Mouse (Mus musculus) MEL (cell line): ENCODE measurements around the gene Inpp5a. TPM values are rescaled to one million over a fixed set of nuclear protein-coding genes. Genes with fewer than 3 reads are reported as not detected.

Experiments used
- DNase-seq: peaks from one replicate; pipeline ENCODE4 v3.0.0; 2011; ENCODE audit warnings: low read depth, low spot score
- H3K27ac ChIP-seq: 2 replicates; pipeline ENCODE4 v1.5.1; 2012; ENCODE audit warnings: low read depth, mild to moderate bottlenecking, control low read depth, low read length, moderate library complexity; ENCODE audit not compliant: control insufficient read depth
- H3K27me3 ChIP-seq, 2 experiments: fragments of 150-350 bp in 1 of 2; sonication (generic) in 1 of 2; 2 replicates each; pipeline ENCODE4 v1.6.1; 2012; ENCODE audit warnings: low read length in 2 of 2, mild to moderate bottlenecking in 2 of 2, improper control_type of control experiment in 1 of 2, moderate library complexity in 1 of 2; ENCODE audit not compliant: insufficient read depth in 2 of 2, control insufficient read depth in 1 of 2
- H3K36me3 ChIP-seq, 2 experiments: 2 replicates each; pipeline ENCODE4 v1.6.1; 2012 to 2014; ENCODE audit warnings: low read length in 2 of 2, improper control_type of control experiment in 1 of 2, inconsistent platforms in 1 of 2, mild to moderate bottlenecking in 1 of 2; ENCODE audit not compliant: insufficient read depth in 2 of 2, control insufficient read depth in 1 of 2
- H3K4me1 ChIP-seq, 2 experiments: fragments of 150-350 bp in 1 of 2; sonication (generic) in 1 of 2; 2 replicates each; pipeline ENCODE4 v1.6.1; 2012; ENCODE audit warnings: low read length in 2 of 2, improper control_type of control experiment in 1 of 2, mild to moderate bottlenecking in 1 of 2; ENCODE audit not compliant: insufficient read depth in 2 of 2, control insufficient read depth in 1 of 2
- H3K4me3 ChIP-seq, 2 experiments: fragments of 150-350 bp in 1 of 2; sonication (generic) in 1 of 2; 2 replicates each; pipeline ENCODE4 v1.5.1; 2012; ENCODE audit warnings: low read depth in 2 of 2, low read length in 2 of 2, mild to moderate bottlenecking in 2 of 2, moderate library complexity in 2 of 2, control low read depth in 1 of 2, improper control_type of control experiment in 1 of 2; ENCODE audit not compliant: control insufficient read depth in 1 of 2, insufficient read depth in 1 of 2
- H3K79me2 ChIP-seq: 2 replicates; pipeline ENCODE4 v1.6.1; 2012; ENCODE audit warnings: mild to moderate bottlenecking, low read length, moderate library complexity; ENCODE audit not compliant: control insufficient read depth, poor library complexity, insufficient read depth
- H3K9ac ChIP-seq: 2 replicates; pipeline ENCODE4 v1.6.1; 2012; ENCODE audit warnings: low read depth, mild to moderate bottlenecking, control low read depth, low read length, moderate library complexity; ENCODE audit not compliant: control insufficient read depth, poor library complexity, severe bottlenecking
- H3K9me3 ChIP-seq: fragments of 150-350 bp; sonication (generic); replicated peaks from 2 replicates; pipeline ENCODE4 v1.6.1; 2012; ENCODE audit warnings: mild to moderate bottlenecking, low read length, improper control_type of control experiment, moderate library complexity; ENCODE audit not compliant: insufficient read depth
- BHLHE40 ChIP-seq: IDR thresholded peaks from 2 replicates; pipeline ENCODE4 v1.6.1; 2012; ENCODE audit warnings: low read depth, mild to moderate bottlenecking, inconsistent platforms, low read length, improper control_type of control experiment, borderline replicate concordance
- CHD1 ChIP-seq: IDR thresholded peaks from 2 replicates; pipeline ENCODE4 v1.6.1; 2012; ENCODE audit warnings: low read depth, mild to moderate bottlenecking, inconsistent platforms, low read length, improper control_type of control experiment
- CHD2 ChIP-seq: IDR thresholded peaks from 2 replicates; pipeline ENCODE4 v1.6.1; 2011; ENCODE audit warnings: low read length, improper control_type of control experiment
- CTCF ChIP-seq, 3 experiments: IDR thresholded peaks in 2 of 3; conservative IDR thresholded peaks in 1 of 3; 2 replicates each; pipeline ENCODE4 v1.5.1; 2011 to 2012; ENCODE audit warnings: low read length in 3 of 3, low read depth in 2 of 3, mild to moderate bottlenecking in 2 of 3, improper control_type of control experiment in 1 of 3, inconsistent platforms in 1 of 3, mixed read lengths in 1 of 3, moderate library complexity in 1 of 3; ENCODE audit not compliant: control insufficient read depth in 1 of 3, insufficient read depth in 1 of 3, poor library complexity in 1 of 3, severe bottlenecking in 1 of 3
- E2F4 ChIP-seq: IDR thresholded peaks from 2 replicates; pipeline ENCODE4 v1.6.1; 2011; ENCODE audit warnings: low read depth, low read length, improper control_type of control experiment, borderline replicate concordance
- EP300 ChIP-seq, 2 experiments: IDR thresholded peaks; 2 replicates each; pipeline ENCODE4 v1.6.1; 2011; ENCODE audit warnings: improper control_type of control experiment in 2 of 2, low read length in 2 of 2, low read depth in 1 of 2, mild to moderate bottlenecking in 1 of 2
- GABPA ChIP-seq: IDR thresholded peaks from 2 replicates; pipeline ENCODE4 v1.6.1; 2012; ENCODE audit warnings: low read depth, mild to moderate bottlenecking, inconsistent platforms, low read length, improper control_type of control experiment, moderate library complexity
- JUND ChIP-seq: IDR thresholded peaks from 2 replicates; pipeline ENCODE4 v1.6.1; 2011; ENCODE audit warnings: low read depth, mild to moderate bottlenecking, improper control_type of control experiment, low read length
- KAT2A ChIP-seq: conservative IDR thresholded peaks from 2 replicates; pipeline ENCODE4 v1.6.1; 2012; ENCODE audit warnings: low read depth, low read length, improper control_type of control experiment, inconsistent platforms
- MAX ChIP-seq: IDR thresholded peaks from 2 replicates; pipeline ENCODE4 v1.6.1; 2011; ENCODE audit warnings: low read length, improper control_type of control experiment
- MAZ ChIP-seq: IDR thresholded peaks from 2 replicates; pipeline ENCODE4 v1.6.1; 2012; ENCODE audit warnings: low read depth, mild to moderate bottlenecking, inconsistent platforms, low read length, improper control_type of control experiment
- MXI1 ChIP-seq: IDR thresholded peaks from 2 replicates; pipeline ENCODE4 v1.6.1; 2011; ENCODE audit warnings: mild to moderate bottlenecking, low read depth, low read length, improper control_type of control experiment
- MYB ChIP-seq: IDR thresholded peaks from 2 replicates; pipeline ENCODE4 v1.6.1; 2011; ENCODE audit warnings: mild to moderate bottlenecking, low read depth, low read length, improper control_type of control experiment
- MYC ChIP-seq: IDR thresholded peaks from 2 replicates; pipeline ENCODE4 v1.6.1; 2011; ENCODE audit warnings: low read depth, mild to moderate bottlenecking, low read length, improper control_type of control experiment, moderate library complexity
- NRF1 ChIP-seq: IDR thresholded peaks from 2 replicates; pipeline ENCODE4 v1.6.1; 2014; ENCODE audit warnings: low read depth, mild to moderate bottlenecking, inconsistent platforms, low read length, improper control_type of control experiment, moderate library complexity; ENCODE audit not compliant: poor library complexity, insufficient read depth, severe bottlenecking
- POLR2AphosphoS2 ChIP-seq: IDR thresholded peaks from 2 replicates; pipeline ENCODE4 v1.6.1; 2011; ENCODE audit warnings: low read length, improper control_type of control experiment
- POLR2AphosphoS5 ChIP-seq: IDR thresholded peaks from 2 replicates; pipeline ENCODE4 v1.6.1; 2012; ENCODE audit warnings: low read depth, borderline replicate concordance, mild to moderate bottlenecking, inconsistent platforms, low read length, moderate library complexity, mixed read lengths
- SIN3A ChIP-seq: IDR thresholded peaks from 2 replicates; pipeline ENCODE4 v1.6.1; 2012; ENCODE audit warnings: low read length, improper control_type of control experiment, inconsistent platforms
- polyA plus RNA-seq, 2 experiments: library from polyadenylated mRNA; stranded (reverse) in 1 of 2; unstranded in 1 of 2; fragments of >175 nt in 1 of 2; fragments of >200 nt in 1 of 2; gene quantifications; 2 replicates each; pipeline versions ENCODE4 v1.2.1 to v1.2.4; 2012; ENCODE audit warnings: low replicate concordance in 2 of 2, low read depth in 1 of 2; ENCODE audit not compliant: insufficient read length in 2 of 2, insufficient read depth in 1 of 2, missing spikeins in 1 of 2
- total RNA-seq: library from RNA; depleted of rRNA; stranded (reverse); fragments of 300-350 nt; gene quantifications from 2 replicates; pipeline ENCODE4 v1.2.3, GENCODE M21; 2012

Gene Inpp5a
- total and polyA plus RNA-seq, 3 experiments: 5.7 to 14.4 TPM; not detected in 1

- no peak for DNase-seq
Observed at GRCm38 (mm10) chr7:139579261-139579905, 190.5 kb downstream of the Inpp5a start.

DNA sequence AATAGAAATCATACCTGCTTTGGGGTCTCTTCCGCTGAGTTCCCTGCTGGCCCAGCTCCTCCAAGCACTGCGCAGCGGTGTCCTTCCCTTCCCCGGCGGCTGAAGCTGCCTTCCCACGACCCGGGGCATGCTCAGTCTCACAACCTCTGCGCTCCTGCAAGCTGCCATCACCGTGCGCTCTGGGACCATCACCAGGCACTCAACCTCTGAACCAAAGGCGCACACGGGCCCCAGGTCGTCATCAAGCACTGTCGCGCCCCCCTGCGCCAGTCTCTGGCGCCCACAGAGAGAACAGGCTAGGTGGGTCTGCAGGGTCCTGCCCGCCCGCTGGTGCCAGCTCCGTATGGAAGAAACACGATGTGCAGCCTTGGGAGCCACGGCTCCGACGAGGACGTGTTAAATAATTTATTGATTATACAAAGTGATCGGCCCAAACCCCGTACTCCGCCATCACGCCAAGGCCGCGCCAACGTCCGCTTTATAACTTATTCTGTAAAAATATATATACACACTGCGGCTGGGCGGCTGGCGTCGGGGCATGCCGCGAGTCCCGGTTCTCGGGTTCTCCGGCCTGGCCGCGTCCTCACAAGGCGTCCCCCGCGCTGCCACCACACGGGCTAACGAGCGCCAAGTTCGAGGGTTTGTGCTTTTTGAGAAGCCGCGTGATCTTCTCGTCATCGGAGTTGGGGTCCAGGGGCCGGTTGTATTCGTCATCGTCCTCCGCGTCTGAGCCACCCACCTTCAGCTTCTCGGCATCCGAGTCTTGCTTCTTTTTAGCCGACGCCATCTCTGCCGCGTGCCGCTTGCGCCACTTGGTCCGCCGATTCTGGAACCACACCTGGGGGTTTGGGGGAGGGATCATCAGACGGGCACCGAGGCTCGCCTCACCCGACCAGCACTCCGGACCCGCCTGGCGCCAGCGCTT is 192.2 kb downstream of the Inpp5a start:
- H3K79me2 ChIP-seq: no peaks in the 10 kb centered on the region
- no peak overlapping the region for H3K4me3 ChIP-seq
- TF ChIP-seq E2F4 (no peak), KAT2A (no peak), JUND (no peak), MAZ (no peak), POLR2AphosphoS2 (no peak), MXI1 (no peak)
- H3K9ac ChIP-seq: no peak overlapping the region
- DNase-seq: no peak
- peaks cover 0 to 10% of the 10 kb centered on the region in 2 experiments; a peak in 2 of 4 replicates for H3K36me3 ChIP-seq
- no peaks in the 10 kb centered on the region; a peak in 1 of 4 replicates for H3K27me3 ChIP-seq
- H3K27ac ChIP-seq: no peak overlapping the region
- peaks cover 0 to 10% of the 10 kb centered on the region in 2 experiments; a peak in 2 of 4 replicates for H3K4me1 ChIP-seq
- H3K9me3 ChIP-seq: no peaks in the 10 kb centered on the region

More at GRCm38 (mm10) chr7:139579261-139579905, 190.5 kb downstream of the Inpp5a start:
- H3K4me3 ChIP-seq: no peak overlapping the region
- TF ChIP-seq POLR2AphosphoS5 (no peak), KAT2A (no peak), SIN3A (no peak), E2F4 (no peak), CHD1 (no peak), NRF1 (no peak), CHD2 (no peak), EP300 (IDR thresholded peaks at IDR 0.05; ENCODE audit: low read depth in 1 of 2, low read length in 2 of 2) (no peak), POLR2AphosphoS2 (no peak), BHLHE40 (no peak), MXI1 (no peak), MYB (no peak), MAX (no peak), CTCF (IDR thresholded peaks at IDR 0.05 in 2 of 3, conservative IDR thresholded peaks at IDR 0.05 in 1 of 3; ENCODE audit: control insufficient read depth in 1 of 3, insufficient read depth in 1 of 3, low read depth in 2 of 3, low read length in 3 of 3, poor library complexity in 1 of 3, severe bottlenecking in 1 of 3) (no peak), MYC (no peak), GABPA (no peak)
- H3K79me2 ChIP-seq: no peaks in the 10 kb centered on the region
- H3K27ac ChIP-seq: no peak overlapping the region
- H3K27me3 ChIP-seq: no peaks in the 10 kb centered on the region; a peak in 1 of 4 replicates
- H3K9ac ChIP-seq: no peak overlapping the region
- H3K9me3 ChIP-seq: no peaks in the 10 kb centered on the region
- peaks cover 0 to 18% of the 10 kb centered on the region in 2 experiments; a peak in 2 of 4 replicates for H3K4me1 ChIP-seq
- H3K36me3 ChIP-seq: peaks cover 0 to 15% of the 10 kb centered on the region in 2 experiments; a peak in 2 of 4 replicates
